Mouse (Mus musculus): ENCODE measurements around the gene Slc30a6. TPM values are rescaled to one million over a fixed set of nuclear protein-coding genes. Genes with fewer than 3 reads are reported as not detected.
A peak's percentile ranks its signal among the peaks of the same experiment; 100 is the strongest.

Slc30a6 gene
- polyA plus RNA-seq, 1 experiment: 48.1 TPM

- no peaks in the 10 kb centered on the region for H3K27me3 ChIP-seq (ENCODE audit: control insufficient read depth, insufficient read depth, low read length, poor library complexity, severe bottlenecking)
- TF ChIP-seq CTCF (IDR thresholded peaks at IDR 0.05; ENCODE audit: low read depth, low read length): no peak
- TF ChIP-seq EP300 (IDR thresholded peaks at IDR 0.05; ENCODE audit: insufficient read depth, low read depth, low read length): no peak
- no peak for TF ChIP-seq POLR2A (IDR thresholded peaks at IDR 0.05; ENCODE audit: insufficient read depth, low read length)
- H3K4me1 ChIP-seq (ENCODE audit: control insufficient read depth, insufficient read depth, low read length): peaks cover 1% of the 10 kb centered on the region
- H3K27ac ChIP-seq (ENCODE audit: insufficient read depth, low read length): no peak overlapping the region
- H3K9me3 ChIP-seq (replicated peaks; ENCODE audit: control insufficient read depth, insufficient read depth, low read length, poor library complexity, severe bottlenecking): no peaks in the 10 kb centered on the region
- H3K36me3 ChIP-seq (ENCODE audit: control insufficient read depth, insufficient read depth, low read length, poor library complexity, severe bottlenecking): no peaks in the 10 kb centered on the region
- H3K9ac ChIP-seq (ENCODE audit: low read depth, poor library complexity, severe bottlenecking): no peak overlapping the region
- no peak overlapping the region for H3K4me3 ChIP-seq (ENCODE audit: low read depth, low read length)
These were observed 34.7 kb downstream of the Slc30a6 start for GRCm38 (mm10) chr17:74430074-74430473.

- Histone ChIP-seq H3K4me3 (ENCODE audit: low read depth, low read length) (no peak overlapping the region), H3K4me1 (ENCODE audit: control insufficient read depth, insufficient read depth, low read length) (peaks cover 1% of the 10 kb centered on the region), H3K9me3 (replicated peaks; ENCODE audit: control insufficient read depth, insufficient read depth, low read length, poor library complexity, severe bottlenecking) (no peaks in the 10 kb centered on the region), H3K36me3 (ENCODE audit: control insufficient read depth, insufficient read depth, low read length, poor library complexity, severe bottlenecking) (no peaks in the 10 kb centered on the region), H3K27me3 (ENCODE audit: control insufficient read depth, insufficient read depth, low read length, poor library complexity, severe bottlenecking) (no peaks in the 10 kb centered on the region), H3K9ac (ENCODE audit: low read depth, poor library complexity, severe bottlenecking) (no peak overlapping the region), H3K27ac (ENCODE audit: insufficient read depth, low read length) (no peak overlapping the region)
- TF ChIP-seq EP300 (IDR thresholded peaks at IDR 0.05; ENCODE audit: insufficient read depth, low read depth, low read length): no peak
- TF ChIP-seq CTCF (IDR thresholded peaks at IDR 0.05; ENCODE audit: low read depth, low read length): peak; percentile 61
These were observed 36.1 kb downstream of the Slc30a6 start for GRCm38 (mm10) chr17:74431481-74431880.

GRCm38 (mm10) chr17:74432631-74433030 lies 37.2 kb downstream of the Slc30a6 start:
- no peaks in the 10 kb centered on the region for H3K4me1 ChIP-seq (ENCODE audit: control insufficient read depth, insufficient read depth, low read length)
- no peaks in the 10 kb centered on the region for H3K27me3 ChIP-seq (ENCODE audit: control insufficient read depth, insufficient read depth, low read length, poor library complexity, severe bottlenecking)
- H3K9me3 ChIP-seq (replicated peaks; ENCODE audit: control insufficient read depth, insufficient read depth, low read length, poor library complexity, severe bottlenecking): no peaks in the 10 kb centered on the region
- no peak overlapping the region for H3K4me3 ChIP-seq (ENCODE audit: low read depth, low read length)
- no peak overlapping the region for H3K27ac ChIP-seq (ENCODE audit: insufficient read depth, low read length)
- H3K9ac ChIP-seq (ENCODE audit: low read depth, poor library complexity, severe bottlenecking): no peak overlapping the region
- no peaks in the 10 kb centered on the region for H3K36me3 ChIP-seq (ENCODE audit: control insufficient read depth, insufficient read depth, low read length, poor library complexity, severe bottlenecking)
- TF ChIP-seq POLR2A (IDR thresholded peaks at IDR 0.05; ENCODE audit: insufficient read depth, low read length): no peak
- TF ChIP-seq CTCF (IDR thresholded peaks at IDR 0.05; ENCODE audit: low read depth, low read length): no peak
- no peak for TF ChIP-seq EP300 (IDR thresholded peaks at IDR 0.05; ENCODE audit: insufficient read depth, low read depth, low read length)

- H3K4me3 ChIP-seq (ENCODE audit: low read depth, low read length): no peak overlapping the region
- H3K27me3 ChIP-seq (ENCODE audit: control insufficient read depth, insufficient read depth, low read length, poor library complexity, severe bottlenecking): no peaks in the 10 kb centered on the region
- no peaks in the 10 kb centered on the region for H3K4me1 ChIP-seq (ENCODE audit: control insufficient read depth, insufficient read depth, low read length)
- no peaks in the 10 kb centered on the region for H3K9me3 ChIP-seq (replicated peaks; ENCODE audit: control insufficient read depth, insufficient read depth, low read length, poor library complexity, severe bottlenecking)
- no peak overlapping the region for H3K9ac ChIP-seq (ENCODE audit: low read depth, poor library complexity, severe bottlenecking)
- no peaks in the 10 kb centered on the region for H3K36me3 ChIP-seq (ENCODE audit: control insufficient read depth, insufficient read depth, low read length, poor library complexity, severe bottlenecking)
- no peak overlapping the region for H3K27ac ChIP-seq (ENCODE audit: insufficient read depth, low read length)
- no peak for TF ChIP-seq CTCF (IDR thresholded peaks at IDR 0.05; ENCODE audit: low read depth, low read length)
- TF ChIP-seq EP300 (IDR thresholded peaks at IDR 0.05; ENCODE audit: insufficient read depth, low read depth, low read length): no peak
- TF ChIP-seq POLR2A (IDR thresholded peaks at IDR 0.05; ENCODE audit: insufficient read depth, low read length): no peak
These were observed 42.4 kb downstream of the Slc30a6 start for GRCm38 (mm10) chr17:74437762-74438161.

DNA sequence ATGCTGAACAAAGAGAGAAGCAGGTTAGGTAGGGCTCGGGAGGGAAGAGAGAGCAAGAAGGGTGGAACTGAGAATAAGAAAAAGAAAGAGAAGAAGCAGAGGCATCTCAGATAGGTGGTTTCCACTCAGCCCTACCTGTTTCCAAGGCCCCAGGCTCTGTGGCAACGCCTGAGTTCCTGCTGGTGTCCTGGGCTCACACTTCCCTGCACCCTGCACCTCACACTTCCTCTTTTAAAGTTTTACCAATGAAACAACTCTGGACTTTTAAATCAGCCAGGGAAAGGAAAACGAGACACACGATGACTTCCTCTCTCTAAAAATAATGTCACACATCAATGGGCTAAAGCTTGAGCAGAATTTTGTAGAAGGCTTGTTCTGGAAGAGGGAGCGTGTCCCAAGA lies 45.1 kb downstream of the Slc30a6 start:
- no peak overlapping the region for H3K27ac ChIP-seq (ENCODE audit: insufficient read depth, low read length)
- no peaks in the 10 kb centered on the region for H3K27me3 ChIP-seq (ENCODE audit: control insufficient read depth, insufficient read depth, low read length, poor library complexity, severe bottlenecking)
- H3K36me3 ChIP-seq (ENCODE audit: control insufficient read depth, insufficient read depth, low read length, poor library complexity, severe bottlenecking): no peaks in the 10 kb centered on the region
- H3K4me3 ChIP-seq (ENCODE audit: low read depth, low read length): no peak overlapping the region
- TF ChIP-seq CTCF (IDR thresholded peaks at IDR 0.05; ENCODE audit: low read depth, low read length) (no peak), EP300 (IDR thresholded peaks at IDR 0.05; ENCODE audit: insufficient read depth, low read depth, low read length) (no peak)
- no peak overlapping the region for H3K9ac ChIP-seq (ENCODE audit: low read depth, poor library complexity, severe bottlenecking)
- H3K4me1 ChIP-seq (ENCODE audit: control insufficient read depth, insufficient read depth, low read length): no peaks in the 10 kb centered on the region
- H3K9me3 ChIP-seq (replicated peaks; ENCODE audit: control insufficient read depth, insufficient read depth, low read length, poor library complexity, severe bottlenecking): no peaks in the 10 kb centered on the region

- Histone ChIP-seq H3K4me3 (ENCODE audit: low read depth, low read length) (no peak overlapping the region), H3K9me3 (replicated peaks; ENCODE audit: control insufficient read depth, insufficient read depth, low read length, poor library complexity, severe bottlenecking) (peaks cover 4% of the 10 kb centered on the region; the same call in 1 of the 2 replicates), H3K4me1 (ENCODE audit: control insufficient read depth, insufficient read depth, low read length) (no peaks in the 10 kb centered on the region), H3K27me3 (ENCODE audit: control insufficient read depth, insufficient read depth, low read length, poor library complexity, severe bottlenecking) (no peaks in the 10 kb centered on the region), H3K9ac (ENCODE audit: low read depth, poor library complexity, severe bottlenecking) (no peak overlapping the region), H3K27ac (ENCODE audit: insufficient read depth, low read length) (no peak overlapping the region), H3K36me3 (ENCODE audit: control insufficient read depth, insufficient read depth, low read length, poor library complexity, severe bottlenecking) (no peaks in the 10 kb centered on the region)
- TF ChIP-seq CTCF (IDR thresholded peaks at IDR 0.05; ENCODE audit: low read depth, low read length): no peak
- no peak for TF ChIP-seq POLR2A (IDR thresholded peaks at IDR 0.05; ENCODE audit: insufficient read depth, low read length)
- TF ChIP-seq EP300 (IDR thresholded peaks at IDR 0.05; ENCODE audit: insufficient read depth, low read depth, low read length): no peak
These were observed 54.4 kb downstream of the Slc30a6 start for GRCm38 (mm10) chr17:74449776-74450175.

Measured in ES-Bruce4 (cell line).